Mouse (Mus musculus) thymus, postnatal 36 days (tissue): ENCODE data around the gene Gm45208.

Experiments used
- DNase-seq, 2 experiments: peaks; one replicate each; pipeline ENCODE4 v3.0.0; 2022; ENCODE audit warnings: mixed read lengths in 2 of 2

The Gm45208 gene

DNA sequence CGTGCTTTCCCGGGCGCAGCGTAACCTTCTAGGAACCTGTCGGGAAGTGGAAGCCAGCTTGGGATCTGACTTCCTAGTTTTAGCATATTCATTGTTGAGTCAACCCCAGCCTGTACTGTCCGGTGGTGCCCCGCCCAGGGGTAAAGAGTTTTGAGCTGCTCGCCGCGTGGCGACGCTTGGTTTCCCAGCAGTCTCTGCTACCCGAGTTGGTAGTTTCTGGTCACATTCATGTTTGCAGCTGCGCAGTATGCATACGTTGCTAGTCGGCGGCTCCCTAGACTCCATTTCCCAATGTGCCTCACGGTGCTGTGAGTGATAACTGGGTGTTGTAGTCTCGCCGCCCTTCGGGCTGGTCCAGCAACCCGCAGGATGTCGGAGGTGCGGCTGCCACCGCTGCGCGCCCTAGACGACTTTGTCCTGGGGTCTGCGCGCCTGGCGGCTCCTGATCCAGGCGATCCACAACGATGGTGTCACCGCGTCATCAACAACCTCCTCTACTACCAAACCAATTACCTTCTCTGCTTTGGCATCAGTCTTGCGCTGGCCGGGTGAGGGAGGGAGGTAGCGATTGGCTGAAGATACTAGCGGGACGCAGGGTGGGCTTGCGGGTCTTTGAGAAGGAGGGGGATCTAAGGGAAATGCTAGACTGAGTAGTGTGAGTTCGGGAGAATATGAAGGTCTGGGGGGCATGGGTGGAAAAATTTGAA is 6.3 kb downstream of the Gm45208 start, which contains the start of gene Praf2:
Praf2 (plus strand) TSS at position 225 of the 707 bp plus-strand sequence.
- DNase-seq: peak; percentile 61 to 75

GRCm38 (mm10) chrX:7728922-7729265 is 6.8 kb downstream of the Gm45208 start:
- DNase-seq: no peak

- DNase-seq: peak; percentile 79 to 82
Measured at GRCm38 (mm10) chrX:7733571-7734156, 11.6 kb downstream of the Gm45208 start.

- no peak for DNase-seq
Measured at GRCm38 (mm10) chrX:7739336-7740081, 17.5 kb downstream of the Gm45208 start.

GRCm38 (mm10) chrX:7740082-7740819 is 18.2 kb downstream of the Gm45208 start:
- no peak for DNase-seq

GRCm38 (mm10) chrX:7741103-7741502 is 19.1 kb downstream of the Gm45208 start:
- no peak for DNase-seq

DNA sequence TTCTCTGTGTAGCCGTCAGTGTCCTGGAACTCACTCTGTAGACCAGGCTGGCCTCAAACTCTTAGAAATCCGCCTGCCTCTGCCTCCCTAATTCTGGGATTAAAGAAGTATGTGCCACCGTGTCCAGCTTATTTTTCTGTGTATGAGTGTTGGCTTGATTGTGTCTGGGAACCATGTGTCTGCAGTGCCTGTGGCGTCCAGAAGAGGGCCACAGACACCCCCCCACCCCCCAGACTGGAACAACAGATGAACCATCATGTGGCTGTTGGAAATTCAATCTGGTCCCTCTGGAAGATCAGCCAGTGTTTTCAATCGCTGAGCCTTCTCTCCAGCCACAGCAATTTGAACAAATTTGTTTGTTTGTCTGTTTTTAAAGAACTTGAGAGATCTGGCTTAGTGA is 21.4 kb downstream of the Gm45208 start:
- no peak for DNase-seq

DNA sequence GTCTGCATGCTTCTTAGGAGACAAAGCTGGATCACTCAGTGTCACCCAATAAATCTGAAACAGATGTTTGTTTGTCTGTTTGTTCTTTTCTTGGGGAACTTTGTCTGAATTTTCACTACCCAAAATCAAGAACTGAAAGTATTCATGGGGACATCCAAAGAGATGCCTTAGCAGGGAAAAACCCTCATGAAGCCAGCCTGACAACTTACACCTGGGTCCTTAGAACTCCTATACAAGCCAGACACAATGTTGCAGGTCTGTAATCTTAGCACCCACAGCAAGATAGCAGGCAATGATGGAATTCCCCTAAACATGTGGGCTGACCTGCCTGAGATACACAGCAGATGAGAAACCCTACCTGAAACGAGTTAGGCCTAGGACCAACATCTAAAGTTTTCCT is 22.9 kb downstream of the Gm45208 start:
- DNase-seq: no peak

- no peak for DNase-seq
Measured at GRCm38 (mm10) chrX:7745429-7745828, 23.4 kb downstream of the Gm45208 start.

DNA sequence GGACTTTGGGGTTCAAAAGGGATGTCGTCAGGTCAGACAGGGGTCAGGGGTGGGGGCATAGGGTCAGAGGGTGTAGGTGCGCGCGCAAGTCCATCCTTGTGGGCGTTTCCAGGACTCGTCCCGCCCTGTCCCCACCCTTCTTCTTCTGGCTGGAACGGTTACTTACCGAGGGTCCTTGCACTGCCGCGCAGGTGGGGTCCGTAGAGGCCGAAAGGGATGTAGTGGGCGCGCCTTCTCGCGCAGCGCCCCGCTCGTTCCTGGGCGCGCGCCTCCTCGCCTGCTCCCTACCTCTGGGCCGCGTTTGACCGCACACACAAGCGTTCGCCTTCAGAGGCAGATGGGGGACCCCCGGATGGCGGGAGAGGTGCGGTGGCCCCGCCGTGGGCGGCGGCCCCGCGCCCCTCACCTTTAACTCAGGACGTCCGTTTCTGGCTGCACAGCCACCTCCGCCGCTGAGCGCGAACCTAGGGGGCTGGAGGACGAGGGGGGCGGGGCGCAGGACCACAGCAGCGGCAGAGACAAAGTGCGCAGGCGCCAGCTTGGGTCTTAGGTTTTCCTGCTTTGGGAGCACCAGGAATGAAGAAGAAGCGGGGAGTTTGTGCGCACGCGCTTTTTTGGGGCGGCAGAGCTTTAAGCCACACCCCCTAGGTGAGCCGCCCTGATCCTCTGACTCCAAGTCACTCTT is 28.5 kb downstream of the Gm45208 start, which contains the start of gene Ccdc120:
Ccdc120 (minus strand) TSS at position 474 of the 685 bp plus-strand sequence.
- peak; percentile 39 to 44 for DNase-seq

DNA sequence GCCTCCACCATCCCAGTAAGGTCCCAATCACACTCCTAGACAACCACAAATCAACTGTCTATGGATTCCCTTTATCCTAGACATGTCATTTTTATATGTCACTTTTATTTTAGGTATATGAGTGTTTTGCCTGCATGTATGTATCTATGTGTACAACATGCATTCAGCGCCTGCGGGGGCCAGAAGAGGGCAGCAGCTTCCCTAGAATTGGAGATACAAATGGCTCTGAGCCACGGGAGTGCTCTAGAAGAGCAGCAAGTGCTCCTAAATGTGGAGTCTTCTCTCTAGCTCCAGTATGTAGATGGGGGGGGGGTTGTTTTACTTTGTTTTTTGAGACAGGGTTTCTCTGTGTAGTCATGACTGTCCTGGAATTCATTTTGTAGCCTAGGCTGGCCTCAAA is 31.6 kb downstream of the Gm45208 start:
- peak in 1 of 2 experiments; percentile 33 for DNase-seq

DNA sequence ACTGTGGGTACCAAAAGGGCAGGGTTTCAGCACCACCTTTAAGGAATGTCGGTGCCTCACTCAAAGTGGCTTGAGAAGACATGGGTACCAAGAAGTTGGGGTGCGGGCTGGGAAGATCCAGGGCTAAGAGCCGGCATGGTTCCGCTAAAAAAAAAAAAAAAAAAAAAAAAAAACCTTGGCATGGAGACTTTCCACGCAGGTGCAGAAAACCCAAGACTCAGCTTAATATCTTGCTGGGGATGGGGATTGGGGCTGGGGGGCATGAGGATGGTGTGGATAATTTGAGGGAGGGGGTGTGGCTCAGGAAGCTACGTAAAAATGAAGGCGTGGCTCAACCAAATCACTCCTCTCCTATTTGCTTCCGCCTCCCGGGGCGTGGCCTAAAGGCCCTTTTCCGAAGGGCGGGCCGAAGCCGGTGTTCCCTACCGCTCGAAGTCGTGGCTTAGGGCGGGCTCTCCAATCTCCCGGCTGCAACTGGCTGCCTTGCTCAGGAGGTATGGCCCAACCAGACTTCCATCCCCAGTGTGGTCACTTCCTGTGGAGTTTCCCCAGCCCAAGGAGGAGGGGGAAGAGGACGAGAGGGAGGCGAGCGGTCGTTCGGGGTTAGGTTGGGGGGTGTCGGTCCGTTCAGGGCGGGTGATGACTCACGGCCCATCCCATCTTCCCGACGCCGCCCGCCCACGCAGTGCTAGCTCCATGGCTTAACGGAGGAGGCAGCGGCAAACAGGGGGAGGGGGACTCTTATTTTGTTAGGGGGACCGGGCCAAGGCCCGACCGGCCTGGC is 40.3 kb downstream of the Gm45208 start, which contains the start of gene Tfe3:
Tfe3 (plus strand) TSS at position 424 of the 784 bp plus-strand sequence.
- DNase-seq: peak; percentile 74 to 86

DNA sequence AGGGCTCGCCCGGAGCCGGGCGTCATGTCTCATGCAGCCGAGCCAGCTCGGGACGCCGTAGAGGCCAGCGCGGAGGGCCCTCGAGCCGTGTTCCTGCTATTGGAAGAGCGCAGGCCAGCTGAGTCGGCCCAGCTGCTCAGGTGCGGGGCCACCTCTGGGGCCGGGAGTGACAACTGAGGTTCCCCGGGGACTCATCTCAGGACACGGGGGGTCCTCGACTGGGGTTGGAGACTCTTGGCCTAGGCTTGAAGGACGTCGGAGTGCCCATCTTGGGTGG is 40.8 kb downstream of the Gm45208 start:
- no peak for DNase-seq

GRCm38 (mm10) chrX:7763631-7764393 is 41.8 kb downstream of the Gm45208 start:
- peak; percentile 5 to 25 for DNase-seq

- no peak for DNase-seq
Measured at GRCm38 (mm10) chrX:7764657-7765280, 42.7 kb downstream of the Gm45208 start.

DNA sequence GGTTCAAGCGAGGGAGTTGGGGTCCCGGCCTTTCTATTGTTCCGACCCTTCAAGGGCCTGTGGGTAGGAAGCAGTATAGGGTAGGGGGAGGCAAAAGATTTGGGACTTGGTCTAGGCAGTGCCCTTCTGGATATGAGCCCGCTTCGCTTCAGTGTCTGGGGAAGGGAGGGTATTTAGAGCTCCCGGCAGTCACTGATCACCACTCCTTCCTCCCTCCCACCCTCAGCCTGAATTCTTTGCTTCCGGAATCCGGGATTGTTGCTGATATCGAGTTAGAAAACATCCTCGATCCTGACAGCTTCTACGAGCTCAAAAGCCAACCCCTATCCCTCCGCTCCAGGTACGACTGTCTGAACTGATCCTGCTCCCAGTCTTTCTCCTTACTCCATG is 43.2 kb downstream of the Gm45208 start:
- no peak for DNase-seq

DNA sequence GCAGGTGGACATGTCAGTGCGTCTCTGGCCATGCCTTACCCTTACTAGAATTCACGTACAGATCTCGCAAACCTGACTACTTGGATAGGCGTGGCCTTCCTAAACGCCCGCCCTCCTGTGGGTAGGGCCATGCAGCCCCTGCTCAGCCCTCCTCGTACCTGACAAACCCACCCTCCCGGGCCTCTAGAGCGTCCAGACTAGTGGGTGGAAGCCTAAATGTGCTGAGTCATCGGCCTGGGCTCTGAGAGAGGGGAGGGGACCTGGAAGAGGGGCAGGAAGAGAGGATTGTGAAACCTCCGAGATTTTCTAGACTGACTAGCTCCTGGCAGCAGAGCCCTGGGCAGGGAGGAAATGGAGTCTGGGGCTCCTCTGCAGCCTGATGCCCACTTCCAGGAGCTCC is 43.7 kb downstream of the Gm45208 start:
- DNase-seq: peak in 1 of 2 experiments; percentile 10

DNA sequence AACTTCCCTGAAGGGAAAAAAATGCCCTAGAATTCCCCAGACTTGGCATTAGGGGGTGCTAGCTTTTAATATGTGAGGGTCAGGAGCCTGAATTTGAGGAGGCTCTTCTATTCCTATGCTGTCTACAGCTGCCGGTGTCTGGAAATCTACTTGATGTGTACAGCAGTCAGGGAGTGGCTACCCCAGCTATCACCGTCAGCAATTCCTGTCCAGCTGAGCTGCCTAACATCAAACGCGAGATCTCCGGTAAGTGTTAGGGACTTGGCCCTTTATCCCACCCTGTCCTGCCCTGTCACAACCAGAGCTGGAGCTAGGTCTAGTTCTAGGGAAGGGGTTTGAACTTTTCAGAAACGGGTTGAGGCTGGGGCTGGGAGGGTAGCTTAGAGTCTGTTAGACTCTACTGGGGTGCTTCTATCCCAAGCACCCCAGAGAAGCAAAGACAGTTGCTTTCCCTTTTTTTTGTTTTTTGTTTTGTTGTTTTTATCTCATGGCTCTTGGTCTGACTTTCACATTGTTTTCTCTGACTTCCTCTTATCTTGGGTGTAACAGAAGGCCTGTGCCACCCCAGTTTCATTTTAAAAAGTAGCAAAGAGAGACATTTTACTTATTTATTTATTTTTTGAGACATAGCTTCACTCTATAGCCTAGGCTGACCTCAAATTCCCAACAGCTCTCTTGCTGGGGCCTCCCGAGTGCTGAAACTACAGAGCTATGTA is 47.4 kb downstream of the Gm45208 start:
- no peak for DNase-seq

DNA sequence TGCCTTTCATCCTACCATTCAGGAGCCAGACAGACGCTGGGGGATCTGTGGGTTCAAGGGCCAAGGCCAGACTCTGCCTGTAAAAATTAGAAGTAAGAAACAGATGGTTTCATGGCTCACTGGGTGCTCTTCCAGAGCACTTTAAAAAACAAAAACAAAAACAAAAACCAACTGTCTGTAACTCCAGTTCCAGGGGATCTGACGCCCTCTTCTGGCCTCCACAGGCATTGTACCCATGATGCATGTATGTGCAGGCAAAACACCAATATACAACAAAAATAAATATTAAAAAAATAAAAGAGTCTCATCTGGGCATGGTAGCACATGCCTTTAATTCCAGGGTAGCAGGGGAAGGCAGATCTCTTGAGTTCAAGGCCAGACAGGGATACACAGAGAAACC is 50.7 kb downstream of the Gm45208 start:
- no peak for DNase-seq
